Mouse (Mus musculus) MEL (cell line): ENCODE data around the gene Abca5. TPM values are rescaled to one million over a fixed set of nuclear protein-coding genes. Genes with fewer than 3 reads are reported as not detected.

ENCODE experiments used
- DNase-seq: peaks from one replicate; pipeline ENCODE4 v3.0.0; 2011; ENCODE audit warnings: low read depth, low spot score
- H3K27ac ChIP-seq: 2 replicates; pipeline ENCODE4 v1.5.1; 2012; ENCODE audit warnings: low read depth, mild to moderate bottlenecking, control low read depth, low read length, moderate library complexity; ENCODE audit not compliant: control insufficient read depth
- H3K27me3 ChIP-seq, 2 experiments: fragments of 150-350 bp in 1 of 2; sonication (generic) in 1 of 2; 2 replicates each; pipeline ENCODE4 v1.6.1; 2012; ENCODE audit warnings: low read length in 2 of 2, mild to moderate bottlenecking in 2 of 2, improper control_type of control experiment in 1 of 2, moderate library complexity in 1 of 2; ENCODE audit not compliant: insufficient read depth in 2 of 2, control insufficient read depth in 1 of 2
- H3K36me3 ChIP-seq, 2 experiments: 2 replicates each; pipeline ENCODE4 v1.6.1; 2012 to 2014; ENCODE audit warnings: low read length in 2 of 2, improper control_type of control experiment in 1 of 2, inconsistent platforms in 1 of 2, mild to moderate bottlenecking in 1 of 2; ENCODE audit not compliant: insufficient read depth in 2 of 2, control insufficient read depth in 1 of 2
- H3K4me1 ChIP-seq, 2 experiments: fragments of 150-350 bp in 1 of 2; sonication (generic) in 1 of 2; 2 replicates each; pipeline ENCODE4 v1.6.1; 2012; ENCODE audit warnings: low read length in 2 of 2, improper control_type of control experiment in 1 of 2, mild to moderate bottlenecking in 1 of 2; ENCODE audit not compliant: insufficient read depth in 2 of 2, control insufficient read depth in 1 of 2
- H3K4me3 ChIP-seq, 2 experiments: fragments of 150-350 bp in 1 of 2; sonication (generic) in 1 of 2; 2 replicates each; pipeline ENCODE4 v1.5.1; 2012; ENCODE audit warnings: low read depth in 2 of 2, low read length in 2 of 2, mild to moderate bottlenecking in 2 of 2, moderate library complexity in 2 of 2, control low read depth in 1 of 2, improper control_type of control experiment in 1 of 2; ENCODE audit not compliant: control insufficient read depth in 1 of 2, insufficient read depth in 1 of 2
- H3K79me2 ChIP-seq: 2 replicates; pipeline ENCODE4 v1.6.1; 2012; ENCODE audit warnings: mild to moderate bottlenecking, low read length, moderate library complexity; ENCODE audit not compliant: control insufficient read depth, poor library complexity, insufficient read depth
- H3K9ac ChIP-seq: 2 replicates; pipeline ENCODE4 v1.6.1; 2012; ENCODE audit warnings: low read depth, mild to moderate bottlenecking, control low read depth, low read length, moderate library complexity; ENCODE audit not compliant: control insufficient read depth, poor library complexity, severe bottlenecking
- H3K9me3 ChIP-seq: fragments of 150-350 bp; sonication (generic); replicated peaks from 2 replicates; pipeline ENCODE4 v1.6.1; 2012; ENCODE audit warnings: mild to moderate bottlenecking, low read length, improper control_type of control experiment, moderate library complexity; ENCODE audit not compliant: insufficient read depth
- BHLHE40 ChIP-seq: IDR thresholded peaks from 2 replicates; pipeline ENCODE4 v1.6.1; 2012; ENCODE audit warnings: low read depth, mild to moderate bottlenecking, inconsistent platforms, low read length, improper control_type of control experiment, borderline replicate concordance
- CHD1 ChIP-seq: IDR thresholded peaks from 2 replicates; pipeline ENCODE4 v1.6.1; 2012; ENCODE audit warnings: low read depth, mild to moderate bottlenecking, inconsistent platforms, low read length, improper control_type of control experiment
- E2F4 ChIP-seq: IDR thresholded peaks from 2 replicates; pipeline ENCODE4 v1.6.1; 2011; ENCODE audit warnings: low read depth, low read length, improper control_type of control experiment, borderline replicate concordance
- ELF1 ChIP-seq: IDR thresholded peaks from 2 replicates; pipeline ENCODE4 v1.6.1; 2014; ENCODE audit warnings: low read depth, mild to moderate bottlenecking, inconsistent platforms, low read length, improper control_type of control experiment, moderate library complexity
- EP300 ChIP-seq, 2 experiments: IDR thresholded peaks; 2 replicates each; pipeline ENCODE4 v1.6.1; 2011; ENCODE audit warnings: improper control_type of control experiment in 2 of 2, low read length in 2 of 2, low read depth in 1 of 2, mild to moderate bottlenecking in 1 of 2
- ETS1 ChIP-seq: IDR thresholded peaks from 2 replicates; pipeline ENCODE4 v1.6.1; 2012; ENCODE audit warnings: low read depth, mild to moderate bottlenecking, inconsistent platforms, low read length, improper control_type of control experiment, moderate library complexity
- GABPA ChIP-seq: IDR thresholded peaks from 2 replicates; pipeline ENCODE4 v1.6.1; 2012; ENCODE audit warnings: low read depth, mild to moderate bottlenecking, inconsistent platforms, low read length, improper control_type of control experiment, moderate library complexity
- JUND ChIP-seq: IDR thresholded peaks from 2 replicates; pipeline ENCODE4 v1.6.1; 2011; ENCODE audit warnings: low read depth, mild to moderate bottlenecking, improper control_type of control experiment, low read length
- MAFK ChIP-seq: IDR thresholded peaks from 2 replicates; pipeline ENCODE4 v1.6.1; 2011; ENCODE audit warnings: low read depth, mild to moderate bottlenecking, low read length, improper control_type of control experiment, borderline replicate concordance
- MEF2A ChIP-seq: IDR thresholded peaks from 2 replicates; pipeline ENCODE4 v1.6.1; 2014; ENCODE audit warnings: low read depth, mild to moderate bottlenecking, inconsistent platforms, low read length, improper control_type of control experiment; ENCODE audit not compliant: poor library complexity, insufficient replicate concordance, severe bottlenecking; ENCODE audit errors: extremely low read depth
- MYC ChIP-seq: IDR thresholded peaks from 2 replicates; pipeline ENCODE4 v1.6.1; 2011; ENCODE audit warnings: low read depth, mild to moderate bottlenecking, low read length, improper control_type of control experiment, moderate library complexity
- NELFE ChIP-seq: IDR thresholded peaks from 2 replicates; pipeline ENCODE4 v1.6.1; 2011; ENCODE audit warnings: low read depth, low read length, improper control_type of control experiment
- POLR2A ChIP-seq, 2 experiments: IDR thresholded peaks; 2 replicates each; pipeline ENCODE4 v1.6.1; 2011 to 2012; ENCODE audit warnings: low read length in 2 of 2, mild to moderate bottlenecking in 2 of 2, control low read depth in 1 of 2, improper control_type of control experiment in 1 of 2, low read depth in 1 of 2, moderate library complexity in 1 of 2; ENCODE audit not compliant: control insufficient read depth in 1 of 2, insufficient read depth in 1 of 2, poor library complexity in 1 of 2
- POLR2AphosphoS5 ChIP-seq: IDR thresholded peaks from 2 replicates; pipeline ENCODE4 v1.6.1; 2012; ENCODE audit warnings: low read depth, borderline replicate concordance, mild to moderate bottlenecking, inconsistent platforms, low read length, moderate library complexity, mixed read lengths
- TAL1 ChIP-seq: IDR thresholded peaks from 2 replicates; pipeline ENCODE4 v1.6.1; 2012; ENCODE audit warnings: mild to moderate bottlenecking, inconsistent platforms, low read length, moderate library complexity, mixed read lengths
- TBP ChIP-seq: IDR thresholded peaks from 2 replicates; pipeline ENCODE4 v1.8.0; 2011; ENCODE audit warnings: low read depth, low read length, improper control_type of control experiment
- TCF12 ChIP-seq: IDR thresholded peaks from 2 replicates; pipeline ENCODE4 v1.6.1; 2014; ENCODE audit warnings: low read depth, mild to moderate bottlenecking, inconsistent platforms, low read length, improper control_type of control experiment, moderate library complexity
- ZC3H11A ChIP-seq: IDR thresholded peaks from 2 replicates; pipeline ENCODE4 v1.6.1; 2012; ENCODE audit warnings: low read depth, mild to moderate bottlenecking, inconsistent platforms, low read length, improper control_type of control experiment
- ZKSCAN1 ChIP-seq: IDR thresholded peaks from 2 replicates; pipeline ENCODE4 v1.6.1; 2012; ENCODE audit warnings: low read depth, mild to moderate bottlenecking, inconsistent platforms, low read length, improper control_type of control experiment, moderate library complexity
- ZNF384 ChIP-seq: IDR thresholded peaks from 2 replicates; pipeline ENCODE4 v1.6.1; 2012; ENCODE audit warnings: low read depth, mild to moderate bottlenecking, inconsistent platforms, low read length, improper control_type of control experiment
- polyA plus RNA-seq, 2 experiments: library from polyadenylated mRNA; stranded (reverse) in 1 of 2; unstranded in 1 of 2; fragments of >175 nt in 1 of 2; fragments of >200 nt in 1 of 2; gene quantifications; 2 replicates each; pipeline versions ENCODE4 v1.2.1 to v1.2.4; 2012; ENCODE audit warnings: low replicate concordance in 2 of 2, low read depth in 1 of 2; ENCODE audit not compliant: insufficient read length in 2 of 2, insufficient read depth in 1 of 2, missing spikeins in 1 of 2
- total RNA-seq: library from RNA; depleted of rRNA; stranded (reverse); fragments of 300-350 nt; gene quantifications from 2 replicates; pipeline ENCODE4 v1.2.3, GENCODE M21; 2012

Gene Abca5
- total and polyA plus RNA-seq, 3 experiments: 0.35 to 0.78 TPM; not detected in 1

GRCm38 (mm10) chr11:110257911-110258310 lies 79.6 kb downstream of the Abca5 start:
- Histone ChIP-seq H3K4me1 (peaks cover 0 to 6% of the 10 kb centered on the region in 2 experiments; a peak in 2 of 4 replicates), H3K79me2 (no peaks in the 10 kb centered on the region), H3K27ac (no peak overlapping the region), H3K9ac (no peak overlapping the region), H3K36me3 (peaks cover 0 to 6% of the 10 kb centered on the region in 2 experiments; a peak in 2 of 4 replicates), H3K27me3 (no peaks in the 10 kb centered on the region), H3K9me3 (no peaks in the 10 kb centered on the region), H3K4me3 (no peak overlapping the region)
- TF ChIP-seq POLR2AphosphoS5: no peak
- TF ChIP-seq TBP: no peak
- no peak for TF ChIP-seq EP300 (IDR thresholded peaks at IDR 0.05; ENCODE audit: low read depth in 1 of 2, low read length in 2 of 2)
- no peak for TF ChIP-seq ZKSCAN1
- no peak for TF ChIP-seq MEF2A
- TF ChIP-seq ETS1: no peak
- TF ChIP-seq MAFK: no peak
- DNase-seq: no peak

- H3K9ac ChIP-seq: no peak overlapping the region
- H3K9me3 ChIP-seq: no peaks in the 10 kb centered on the region
- no peaks in the 10 kb centered on the region for H3K79me2 ChIP-seq
- peaks cover 0 to 2% of the 10 kb centered on the region in 2 experiments; a peak in 1 of 4 replicates for H3K36me3 ChIP-seq
- peaks cover 0 to 4% of the 10 kb centered on the region in 2 experiments; a peak in 2 of 4 replicates for H3K4me1 ChIP-seq
- no peaks in the 10 kb centered on the region for H3K27me3 ChIP-seq
- H3K27ac ChIP-seq: no peak overlapping the region
- TF ChIP-seq TAL1 (no peak), POLR2A (IDR thresholded peaks at IDR 0.05; ENCODE audit: control insufficient read depth in 1 of 2, insufficient read depth in 1 of 2, low read depth in 1 of 2, low read length in 2 of 2, poor library complexity in 1 of 2) (no peak), ZNF384 (no peak), ZC3H11A (no peak), MEF2A (no peak), CHD1 (no peak), TBP (no peak), E2F4 (no peak), BHLHE40 (no peak), JUND (no peak), TCF12 (no peak), POLR2AphosphoS5 (no peak), MYC (no peak), GABPA (no peak), MAFK (no peak), ELF1 (no peak), NELFE (no peak)
- DNase-seq: no peak
- no peak overlapping the region for H3K4me3 ChIP-seq
Observed at GRCm38 (mm10) chr11:110257061-110257460, 80.5 kb downstream of the Abca5 start.
